Mouse (Mus musculus) brain, embryonic 14.5 days (tissue): Measurements from ENCODE around the gene Otc. TPM values are rescaled to one million over a fixed set of nuclear protein-coding genes. Genes with fewer than 3 reads are reported as not detected.

Source experiments
- DNase-seq: peaks from one replicate; pipeline ENCODE4 v3.0.0-alpha.2; 2011; ENCODE audit warnings: low read depth
- CTCF ChIP-seq: fragments of 200-500 bp; IDR thresholded peaks from 2 replicates; pipeline ENCODE4 v1.5.1; 2012; ENCODE audit warnings: inconsistent platforms, mild to moderate bottlenecking, moderate library complexity, borderline replicate concordance; ENCODE audit not compliant: insufficient read depth, insufficient read length; ENCODE audit errors: extremely low read depth
- POLR2A ChIP-seq: fragments of 200-500 bp; IDR thresholded peaks from 2 replicates; pipeline ENCODE4 v1.6.1; 2012; ENCODE audit warnings: mild to moderate bottlenecking, inconsistent platforms, borderline replicate concordance; ENCODE audit not compliant: poor library complexity, insufficient read depth, insufficient read length, severe bottlenecking; ENCODE audit errors: extremely low read depth
- polyA plus RNA-seq: library from polyadenylated mRNA; depleted of rRNA; stranded (reverse); fragments of >200 nt; gene quantifications from 2 replicates; pipeline ENCODE4 v1.2.3, GENCODE M21; 2012; rRNA removed

Otc gene
- 0.03 TPM in 1 of 2 replicates, not detected in the other for polyA plus RNA-seq

DNA sequence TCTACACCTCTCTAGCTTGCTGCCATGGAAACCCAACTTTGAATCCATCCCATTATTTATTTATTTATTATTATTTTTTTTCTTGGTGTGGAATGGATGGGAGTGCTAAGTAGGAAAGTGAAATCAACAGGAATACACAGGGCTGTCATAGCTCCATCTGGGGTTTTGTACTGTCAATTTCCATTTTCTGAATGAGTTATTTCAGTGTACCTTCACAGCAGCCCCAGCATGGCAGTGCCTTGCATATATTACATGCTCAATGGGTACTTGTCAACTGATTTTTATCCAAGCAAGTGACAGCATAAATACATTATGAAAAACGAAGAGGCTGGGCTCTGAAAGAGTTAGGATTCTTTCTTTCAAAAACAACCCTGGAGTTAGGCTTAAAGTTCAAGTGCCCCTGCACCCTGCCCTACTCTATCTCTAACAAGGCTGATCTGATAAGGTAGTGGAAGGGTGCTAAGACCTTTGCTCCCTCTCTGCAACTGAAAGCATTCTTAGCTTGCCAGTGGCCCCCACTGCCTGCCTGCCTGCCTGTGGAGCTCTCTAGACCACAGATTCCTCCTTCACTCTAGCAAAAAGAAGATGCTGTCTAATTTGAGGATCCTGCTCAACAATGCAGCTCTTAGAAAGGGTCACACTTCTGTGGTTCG lies at the start of gene Otc:
Otc (plus strand) TSS at position 454 of the 653 bp plus-strand sequence.
- DNase-seq = peak; percentile 51
- TF ChIP-seq CTCF (no peak), POLR2A (no peak)

DNA sequence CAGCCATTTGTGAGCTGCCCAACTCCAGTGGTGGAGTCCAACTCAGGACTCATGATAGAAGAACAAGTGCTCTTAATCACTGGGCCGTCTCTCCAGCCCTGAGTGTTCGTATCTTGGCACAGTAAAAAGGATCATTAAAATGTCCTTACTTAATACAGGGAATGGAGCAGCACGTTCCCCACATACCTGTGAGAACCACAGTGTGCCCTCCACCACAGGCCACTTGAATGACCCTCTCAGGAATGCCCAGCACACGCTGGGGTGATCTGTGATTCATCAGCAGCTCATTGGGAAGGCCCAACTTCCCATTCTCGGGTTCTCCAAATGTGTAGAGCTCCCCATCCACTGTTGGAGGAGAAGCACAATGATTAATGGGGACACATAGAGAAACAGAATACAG lies 46.2 kb upstream of the Otc start:
- TF ChIP-seq POLR2A = no peak
- TF ChIP-seq CTCF = no peak
- no peak for DNase-seq

DNA sequence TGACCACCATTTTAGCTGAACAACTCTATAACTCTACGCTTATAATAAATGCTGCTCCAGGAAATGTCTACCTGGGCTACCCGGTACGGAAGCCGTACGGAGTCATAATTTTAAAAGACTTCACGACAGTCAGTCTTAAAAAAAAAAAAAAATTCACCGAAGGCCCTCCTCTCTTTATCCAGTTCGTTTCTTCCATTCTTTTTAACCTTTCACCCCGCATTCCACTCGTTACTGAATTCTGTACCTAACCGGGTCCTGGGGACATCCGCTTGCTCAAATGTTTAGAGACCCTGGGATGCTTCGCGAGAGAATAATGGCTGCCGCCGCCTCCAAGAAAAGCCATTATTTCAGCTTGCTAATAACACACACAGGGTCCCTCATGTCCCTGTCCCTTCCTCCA lies 36.1 kb upstream of the Otc start:
- DNase-seq = peak; percentile 79
- TF ChIP-seq POLR2A (no peak), CTCF (no peak)

DNA sequence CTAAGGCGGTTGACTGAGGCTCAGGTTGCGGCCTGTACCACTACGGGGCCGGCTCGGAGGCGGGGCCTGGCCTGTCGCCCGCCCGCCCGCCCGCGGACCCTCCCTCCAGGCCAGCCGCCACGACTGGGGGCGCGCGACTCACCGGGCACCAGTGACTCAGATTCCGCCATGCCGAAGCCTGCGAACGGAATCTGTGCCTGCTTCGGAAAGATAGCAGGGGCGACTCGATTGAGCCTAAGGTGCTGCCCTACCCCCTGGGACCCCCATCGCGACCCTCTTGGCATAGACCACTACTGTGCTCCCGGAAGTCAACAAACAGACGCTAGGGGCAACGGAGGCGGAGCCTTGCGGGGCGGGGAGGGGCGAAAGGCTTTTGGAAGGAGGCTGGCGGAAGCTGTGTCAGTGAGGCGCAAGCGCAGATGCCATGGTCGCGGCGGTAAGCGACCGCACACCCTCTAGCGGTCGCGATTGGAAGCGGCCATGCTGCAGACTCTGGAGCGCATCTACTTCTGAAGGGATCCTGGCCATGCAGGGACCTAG lies 35.6 kb upstream of the Otc start, which contains the start of gene Rpgr:
Rpgr (minus strand) TSS at position 511 of the 540 bp plus-strand sequence.
- peak; percentile 98 for DNase-seq
- no peak for TF ChIP-seq POLR2A
- peak; percentile 80 for TF ChIP-seq CTCF

DNA sequence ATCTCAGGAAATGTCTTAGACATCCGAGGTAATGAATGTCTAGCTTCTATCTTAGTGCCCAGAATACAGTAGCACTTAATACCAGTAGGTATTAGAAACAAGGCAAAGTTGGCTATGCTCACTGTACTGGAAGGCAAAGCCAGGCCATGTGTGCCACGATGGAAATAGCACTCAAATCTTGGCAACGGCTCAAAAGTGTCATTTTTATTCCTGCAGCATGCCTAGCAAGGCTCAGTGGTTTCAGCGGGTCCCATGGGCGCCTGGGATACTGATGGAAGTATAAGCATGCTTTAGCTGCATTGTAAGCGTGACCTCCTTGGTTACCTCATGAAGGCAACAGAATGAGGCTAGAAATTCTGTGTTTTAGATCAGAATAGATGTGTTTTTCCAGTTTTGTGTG lies 32.8 kb upstream of the Otc start:
- peak; percentile 27 for DNase-seq
- no peak for TF ChIP-seq CTCF
- no peak for TF ChIP-seq POLR2A

DNA sequence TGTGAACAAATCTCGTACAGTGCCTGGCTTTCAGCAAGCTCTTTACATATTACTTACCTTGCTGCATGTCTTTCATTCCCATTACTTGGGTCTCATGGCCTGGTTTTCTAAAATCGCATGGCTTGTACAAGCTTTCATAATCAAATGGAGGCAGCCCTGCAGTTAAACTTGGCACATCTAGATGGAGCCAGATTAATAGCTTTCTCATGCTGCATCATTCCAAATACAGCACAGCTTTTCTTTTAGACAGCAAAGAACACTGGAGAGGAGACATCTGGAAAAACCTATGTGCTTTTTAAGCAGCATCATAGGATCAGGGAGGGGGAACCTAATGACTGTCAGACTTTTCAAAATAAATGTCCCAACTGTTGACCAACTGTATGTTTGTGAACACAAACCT lies 19.1 kb upstream of the Otc start:
- TF ChIP-seq POLR2A (no peak), CTCF (no peak; the same call in 1 of the 2 replicates)
- peak; percentile 70 for DNase-seq

DNA sequence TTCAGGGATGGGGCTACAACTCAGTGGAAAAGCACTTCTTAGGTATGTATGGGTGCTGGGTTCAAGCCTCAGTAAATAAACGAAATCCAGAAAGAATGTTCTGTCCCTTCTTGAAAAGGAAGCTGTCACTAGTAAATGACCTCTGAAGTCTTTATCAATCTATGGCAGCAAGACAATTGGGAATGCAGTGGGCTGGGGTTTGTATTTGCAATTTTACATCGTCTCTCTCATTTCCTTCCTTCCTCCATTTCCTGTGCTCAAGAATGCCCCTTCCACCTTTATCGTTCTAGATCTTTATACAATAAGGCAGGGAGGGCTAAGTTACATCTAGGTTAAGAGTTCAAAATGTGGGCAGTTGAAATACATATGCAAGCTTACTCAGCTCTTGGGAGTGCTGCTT lies 17.5 kb upstream of the Otc start:
- TF ChIP-seq POLR2A = no peak
- no peak for TF ChIP-seq CTCF
- DNase-seq = no peak

DNA sequence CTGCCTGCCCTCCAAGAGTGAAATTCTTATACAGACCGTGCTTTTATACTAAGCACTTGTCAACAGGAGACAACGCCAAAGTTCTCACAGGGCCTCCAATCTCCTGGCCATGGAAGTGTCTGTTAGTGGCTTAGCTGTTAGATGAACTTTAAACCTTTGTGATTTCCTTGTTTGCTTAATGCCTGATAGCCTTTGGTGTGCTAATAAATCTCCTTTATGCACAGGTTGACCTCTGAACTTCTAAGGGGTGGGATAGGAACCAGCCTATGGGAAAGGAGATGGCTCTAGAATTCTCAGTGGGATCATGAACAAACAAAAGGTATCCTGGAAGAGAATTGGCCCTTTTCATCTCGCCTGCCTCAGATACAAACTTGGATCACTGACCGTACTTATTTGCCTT lies 12.6 kb upstream of the Otc start:
- DNase-seq = no peak
- TF ChIP-seq POLR2A (no peak), CTCF (no peak)

DNA sequence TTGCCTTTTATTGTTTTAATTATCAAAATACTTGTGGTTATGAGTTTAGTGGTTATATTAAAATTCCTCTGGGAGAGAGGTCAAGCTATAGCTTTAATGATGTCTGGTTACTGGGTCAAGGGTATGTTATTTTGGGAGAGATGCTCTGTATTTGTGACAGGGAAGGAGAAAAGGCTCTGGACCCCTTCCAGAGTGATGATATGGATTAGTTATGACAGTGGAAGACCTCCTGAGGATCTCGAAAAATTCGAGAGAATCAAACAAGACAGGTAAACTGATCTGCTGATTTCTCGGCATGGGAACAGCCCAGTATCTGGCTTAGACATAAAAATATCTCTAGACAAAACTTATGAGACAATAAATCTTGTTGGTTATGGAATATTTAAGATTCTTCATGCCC lies 8.2 kb upstream of the Otc start:
- no peak for TF ChIP-seq CTCF
- no peak for DNase-seq

DNA sequence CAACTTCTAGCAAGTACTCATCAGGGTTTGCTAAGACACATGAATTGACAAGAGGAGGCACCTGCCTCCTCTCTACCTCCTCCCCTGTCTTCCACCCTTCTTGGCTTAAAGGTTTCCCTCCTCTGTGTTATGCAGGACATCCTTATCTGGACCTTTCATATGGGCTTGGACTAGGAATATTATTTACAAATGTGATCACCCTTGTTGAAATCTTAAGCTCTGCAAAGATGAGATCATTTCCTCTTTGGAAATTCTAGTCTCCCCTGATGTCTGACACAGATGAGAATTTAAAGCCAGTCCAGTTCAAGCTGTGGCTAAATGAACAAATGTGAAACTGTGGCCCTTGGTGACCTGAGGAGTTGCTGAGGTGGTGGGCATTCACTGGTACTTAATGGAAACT lies 748 bp upstream of the Otc start:
- no peak for DNase-seq
- TF ChIP-seq CTCF (no peak), POLR2A (no peak)

DNA sequence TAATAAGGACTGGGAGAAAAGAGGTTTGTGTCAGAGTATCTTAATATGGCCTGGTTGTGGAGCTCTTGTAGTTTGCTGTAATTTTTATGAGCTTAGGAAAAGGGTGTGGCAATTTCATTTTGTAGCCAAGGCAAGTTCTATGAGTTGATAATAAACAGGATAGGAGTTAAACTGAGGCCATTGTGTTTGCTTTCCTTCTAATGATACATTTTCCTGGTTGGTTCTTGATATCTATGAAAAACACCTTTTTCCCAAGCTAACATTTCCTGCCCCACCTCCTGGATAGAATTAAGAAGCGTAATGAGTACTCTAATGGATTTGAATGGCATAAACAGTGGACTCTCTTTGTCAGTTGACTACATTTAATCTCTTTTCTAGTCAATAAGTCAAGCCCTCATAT lies 5.7 kb downstream of the Otc start:
- TF ChIP-seq POLR2A (no peak), CTCF (no peak)

DNA sequence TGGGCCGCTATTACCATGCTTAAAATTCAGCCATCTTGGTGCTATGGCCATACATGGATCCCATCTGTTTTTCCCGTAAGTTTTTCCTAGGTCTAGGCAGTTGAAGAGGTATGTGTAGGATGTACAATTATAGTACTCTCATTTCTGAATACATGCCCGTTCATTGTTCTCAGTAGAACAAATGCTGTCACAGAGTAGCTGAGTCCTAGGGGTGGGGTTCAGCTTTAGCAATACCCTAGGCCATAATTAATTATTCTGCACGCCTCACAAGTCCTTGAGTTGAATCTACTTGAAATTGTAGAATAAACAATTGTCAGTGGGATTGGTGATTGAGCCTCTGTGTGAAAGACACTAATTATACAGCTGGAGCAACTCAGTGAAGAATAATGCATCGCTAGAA lies 6.2 kb downstream of the Otc start:
- TF ChIP-seq POLR2A (no peak), CTCF (no peak)
- DNase-seq = peak; percentile 48

More for the DNA sequence above, 5.7 kb downstream of the Otc start:
- DNase-seq = no peak

DNA sequence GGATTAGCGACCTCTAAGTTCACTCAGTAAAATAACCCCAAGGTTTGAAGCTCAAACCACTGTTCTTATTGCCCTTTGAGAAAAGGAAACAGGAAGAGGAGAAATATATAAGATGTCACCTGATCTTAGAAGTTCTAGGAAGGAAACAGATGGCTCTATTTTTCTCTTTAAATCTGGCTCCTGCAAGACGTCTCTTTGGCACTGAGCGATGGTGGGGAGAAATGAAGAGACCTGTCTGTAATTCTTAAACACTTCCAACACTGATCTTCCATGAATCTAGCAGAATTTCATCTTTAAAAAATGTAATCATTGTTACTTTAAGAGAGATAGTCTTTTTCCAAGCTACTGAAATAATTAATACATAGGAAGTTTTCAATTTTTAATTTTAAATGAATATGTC lies 16.2 kb downstream of the Otc start:
- TF ChIP-seq POLR2A (no peak), CTCF (no peak)

More for the DNA sequence above, 16.2 kb downstream of the Otc start:
- peak; percentile 55 for DNase-seq
